Mouse (Mus musculus) embryonic fibroblast, embryonic 13.5 days (primary cell): ENCODE measurements at regions not wholly inside any gene's neighbourhood (a gene's known extent, or its start where the extent isn't known, plus 50 kb on each side); places are given as distances from the start of the nearest gene placed in this dataset.

Experiments
- H3K27ac ChIP-seq: 2 replicates; pipeline ENCODE4 v1.5.1; 2012; ENCODE audit warnings: low read length, control low read depth, inconsistent platforms; ENCODE audit not compliant: insufficient read depth
- H3K4me1 ChIP-seq: 2 replicates; pipeline ENCODE4 v1.6.1; 2011; ENCODE audit warnings: low read length; ENCODE audit not compliant: control insufficient read depth, insufficient read depth
- H3K4me3 ChIP-seq: 2 replicates; pipeline ENCODE4 v1.5.1; 2011; ENCODE audit warnings: mild to moderate bottlenecking, control low read depth, low read length; ENCODE audit not compliant: insufficient read depth
- CTCF ChIP-seq: IDR thresholded peaks from 2 replicates; pipeline ENCODE4 v1.5.1; 2011; ENCODE audit warnings: mild to moderate bottlenecking, control low read depth, low read length, moderate library complexity, borderline replicate concordance; ENCODE audit not compliant: insufficient read depth
- POLR2A ChIP-seq: IDR thresholded peaks from 2 replicates; pipeline ENCODE4 v1.6.1; 2011; ENCODE audit warnings: low read depth, mild to moderate bottlenecking, control low read depth, low read length, moderate library complexity

GRCm38 (mm10) chr13:83278695-83279094, 225.1 kb upstream of the Mef2c start:
- Histone ChIP-seq H3K4me1 (no peaks in the 10 kb centered on the region), H3K27ac (no peak overlapping the region), H3K4me3 (no peak overlapping the region)
- TF ChIP-seq CTCF (no peak), POLR2A (no peak)

GRCm38 (mm10) chr13:83307696-83308095, 196.1 kb upstream of the Mef2c start:
- Histone ChIP-seq H3K27ac (no peak overlapping the region), H3K4me1 (no peaks in the 10 kb centered on the region), H3K4me3 (no peak overlapping the region)
- no peak for TF ChIP-seq CTCF

DNA sequence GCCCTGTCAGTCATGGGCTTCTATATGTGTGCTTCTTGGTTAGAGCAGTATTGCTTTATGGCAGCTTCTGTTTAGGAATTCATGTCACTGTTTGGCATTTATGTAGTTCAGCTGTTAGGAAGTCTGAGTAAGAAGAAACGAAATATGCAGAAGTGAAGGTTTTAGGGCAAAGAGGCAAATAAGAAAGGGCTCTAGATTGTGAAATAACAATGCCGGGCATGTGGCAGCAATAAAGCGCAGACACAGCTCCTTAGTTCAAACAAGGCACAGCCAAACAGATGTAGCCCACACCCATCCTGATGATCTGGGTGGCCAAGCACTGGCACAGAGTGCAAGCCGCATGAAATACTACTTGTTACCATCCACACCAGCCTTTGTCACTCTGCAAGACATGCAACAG, 175.3 kb upstream of the Mef2c start:
- TF ChIP-seq CTCF (no peak), POLR2A (no peak)
- Histone ChIP-seq H3K27ac (no peak overlapping the region), H3K4me1 (no peaks in the 10 kb centered on the region), H3K4me3 (no peak overlapping the region)

DNA sequence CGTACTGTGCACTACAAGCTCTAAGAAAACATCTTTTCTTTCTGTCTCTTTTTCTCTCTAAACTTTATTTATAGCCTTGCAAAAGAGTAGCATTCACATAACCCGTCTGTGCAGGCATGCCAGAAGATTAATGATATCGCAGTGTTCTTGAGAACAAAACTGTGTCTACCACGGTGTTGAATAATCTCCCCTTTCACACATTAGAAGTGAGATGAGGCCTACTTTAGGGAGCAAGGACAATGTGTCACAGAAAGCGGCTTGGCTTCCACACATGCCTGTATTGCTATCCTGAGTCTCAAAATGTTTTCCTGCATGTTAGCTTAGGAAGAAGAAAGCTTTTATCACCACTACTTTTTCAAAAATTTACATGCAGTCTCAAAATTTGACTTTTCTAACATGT, 170.1 kb upstream of the Mef2c start:
- H3K4me3 ChIP-seq = no peak overlapping the region
- no peaks in the 10 kb centered on the region for H3K4me1 ChIP-seq
- no peak overlapping the region for H3K27ac ChIP-seq
- TF ChIP-seq POLR2A (no peak), CTCF (no peak)

- TF ChIP-seq CTCF (no peak), POLR2A (no peak)
- no peaks in the 10 kb centered on the region for H3K4me1 ChIP-seq
- H3K4me3 ChIP-seq = no peak overlapping the region
- no peak overlapping the region for H3K27ac ChIP-seq
Observed at GRCm38 (mm10) chr13:83344611-83345319, 159.1 kb upstream of the Mef2c start.

DNA sequence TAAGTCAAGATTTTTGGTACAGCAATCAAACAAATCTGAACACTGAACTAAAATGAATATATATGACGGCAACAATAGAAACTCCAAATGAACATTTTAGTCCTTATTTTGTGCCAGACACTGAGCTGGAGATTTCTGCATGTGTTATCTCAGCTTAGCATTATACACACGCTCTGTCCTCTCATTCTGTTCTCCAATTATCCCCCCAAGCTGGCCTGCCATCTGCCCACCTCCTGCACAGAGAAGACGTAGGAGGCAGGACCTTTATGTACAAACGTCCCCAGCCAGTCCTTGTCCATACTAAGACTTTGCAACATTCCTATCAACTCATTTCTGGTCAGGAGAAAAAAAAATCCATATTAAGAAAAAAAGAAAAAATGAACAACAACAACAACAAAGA, 148.5 kb upstream of the Mef2c start:
- TF ChIP-seq POLR2A (no peak), CTCF (no peak)
- no peak overlapping the region for H3K4me3 ChIP-seq
- no peaks in the 10 kb centered on the region for H3K4me1 ChIP-seq
- H3K27ac ChIP-seq = no peak overlapping the region

DNA sequence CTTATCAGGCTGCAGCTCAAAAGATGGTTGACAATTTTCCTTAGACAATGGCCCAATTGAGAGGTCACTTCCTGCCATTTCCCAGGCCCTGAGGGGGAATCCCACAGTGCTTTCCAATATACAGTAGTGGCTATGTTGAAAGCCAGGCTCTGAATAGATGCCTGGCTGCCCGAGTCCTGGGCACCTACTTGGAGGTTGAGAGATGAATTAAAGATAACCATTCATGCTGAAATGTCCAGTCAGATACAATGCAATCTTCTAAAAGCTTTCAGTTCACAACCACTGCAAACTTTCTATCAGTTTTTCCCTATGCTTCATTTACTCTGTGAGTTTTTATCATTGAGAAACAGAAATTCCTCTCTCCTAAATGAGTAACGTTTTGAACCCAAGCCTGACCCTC, 143.3 kb upstream of the Mef2c start:
- Histone ChIP-seq H3K4me1 (no peaks in the 10 kb centered on the region), H3K27ac (no peak overlapping the region), H3K4me3 (no peak overlapping the region)
- TF ChIP-seq POLR2A = no peak
- TF ChIP-seq CTCF = no peak

DNA sequence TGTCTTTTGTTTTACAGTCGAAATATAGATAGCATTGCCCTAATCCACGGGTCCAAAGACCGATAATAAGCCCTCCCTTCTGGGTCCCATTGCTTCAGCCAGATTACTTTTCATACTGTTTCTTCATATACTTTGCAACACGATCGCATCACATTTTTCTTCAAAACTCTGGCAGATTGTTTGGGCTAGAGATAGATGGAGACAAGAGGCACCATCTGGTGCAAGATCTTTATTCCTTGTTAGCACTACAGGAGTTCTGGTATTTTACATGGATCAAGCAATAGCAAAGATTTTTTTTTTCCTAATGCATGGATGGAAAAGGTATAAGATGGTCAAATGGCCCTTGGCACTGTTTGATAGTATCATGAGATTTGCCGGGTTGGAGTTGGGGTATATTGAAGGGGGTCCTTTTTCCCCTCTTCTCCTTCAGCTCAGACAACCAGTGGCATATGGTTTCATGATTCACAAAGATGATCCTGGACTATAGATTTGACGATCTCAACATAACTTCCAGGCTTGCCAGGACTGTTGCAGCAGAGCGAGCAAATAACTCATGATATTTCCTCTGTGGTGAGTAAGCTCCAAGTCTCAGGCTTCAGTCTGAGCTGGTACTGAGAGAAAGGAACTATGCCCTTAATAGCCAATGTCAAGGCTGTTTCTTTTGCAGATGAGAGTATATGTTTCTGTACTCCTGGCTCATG, 127.6 kb upstream of the Mef2c start:
- peaks cover 3% of the 10 kb centered on the region; the same call in 1 of the 2 replicates for H3K4me1 ChIP-seq
- no peak overlapping the region for H3K27ac ChIP-seq
- no peak overlapping the region for H3K4me3 ChIP-seq
- no peak for TF ChIP-seq POLR2A
- TF ChIP-seq CTCF = no peak

- TF ChIP-seq CTCF (no peak), POLR2A (no peak)
- Histone ChIP-seq H3K4me3 (no peak overlapping the region), H3K4me1 (peaks cover 3% of the 10 kb centered on the region; the same call in 1 of the 2 replicates), H3K27ac (no peak overlapping the region)
Observed at GRCm38 (mm10) chr13:83378644-83379043, 125.2 kb upstream of the Mef2c start.

GRCm38 (mm10) chr13:83382609-83383008, 121.2 kb upstream of the Mef2c start:
- TF ChIP-seq CTCF (no peak), POLR2A (no peak)
- no peak overlapping the region for H3K27ac ChIP-seq
- peaks cover 3% of the 10 kb centered on the region; the same call in 1 of the 2 replicates for H3K4me1 ChIP-seq
- no peak overlapping the region for H3K4me3 ChIP-seq
